Mouse (Mus musculus): ENCODE measurements around the gene Dpp6.

GRCm38 (mm10) chr5:27081275-27081674 is 264.3 kb downstream of the Dpp6 start:
- TF ChIP-seq CTCF (IDR thresholded peaks at IDR 0.05; ENCODE audit: extremely low read depth, insufficient read depth, low read length) (no peak), POLR2A (IDR thresholded peaks at IDR 0.05; ENCODE audit: extremely low read depth, insufficient read depth, low read length) (no peak)

Measured in cortical plate, adult 2 months (tissue).